Mouse (Mus musculus) lung, postnatal 0 days (tissue): ENCODE results near the gene Slc7a4. TPM values are rescaled to one million over a fixed set of nuclear protein-coding genes. Genes with fewer than 3 reads are reported as not detected.
"Not testable (repeated sequence)": the region's sequence is repeated elsewhere in the genome, so short reads cannot be mapped to it uniquely, and the experiment has no call there.

Experiments
- ATAC-seq: fragments of 200-750 bp; cut with Nextera tagmentation; 2 replicates; pipeline ENCODE4 v1.8.0; 2017; ENCODE audit warnings: moderate library complexity
- DNase-seq: peaks from one replicate; pipeline ENCODE4 v3.0.0-alpha.2; 2016; ENCODE audit warnings: low spot score
- H3K27ac ChIP-seq: fragments of 300-500 bp; sonication (generic); 2 replicates; pipeline ENCODE4 v1.5.1; 2014; ENCODE audit warnings: antibody characterized with exemption, mild to moderate bottlenecking, low read length, mixed read lengths
- H3K27me3 ChIP-seq: fragments of 300-500 bp; sonication (generic); replicated peaks from 2 replicates; pipeline ENCODE4 v1.6.1; 2014; ENCODE audit warnings: low read length, mixed read lengths; ENCODE audit not compliant: insufficient read depth
- H3K36me3 ChIP-seq: fragments of 300-500 bp; sonication (generic); 2 replicates; pipeline ENCODE4 v1.6.1; 2014; ENCODE audit warnings: low read length, mixed read lengths; ENCODE audit not compliant: insufficient read depth
- H3K4me1 ChIP-seq: fragments of 300-500 bp; sonication (generic); 2 replicates; pipeline ENCODE4 v1.6.1; 2014; ENCODE audit warnings: antibody characterized with exemption, low read depth, low read length, mixed read lengths; ENCODE audit not compliant: insufficient read depth
- H3K4me2 ChIP-seq: fragments of 300-500 bp; sonication (generic); replicated peaks from 2 replicates; pipeline ENCODE4 v1.6.1; 2014; ENCODE audit warnings: low read depth, mild to moderate bottlenecking, low read length, moderate library complexity, mixed read lengths
- H3K4me3 ChIP-seq: fragments of 300-500 bp; sonication (generic); 2 replicates; pipeline ENCODE4 v1.5.1; 2014; ENCODE audit warnings: low read depth, low read length
- H3K9ac ChIP-seq: fragments of 300-500 bp; sonication (generic); replicated peaks from 2 replicates; pipeline ENCODE4 v1.6.1; 2014; ENCODE audit warnings: low read depth, mild to moderate bottlenecking
- H3K9me3 ChIP-seq: fragments of 300-500 bp; sonication (generic); 2 replicates; pipeline ENCODE4 v1.6.1; 2016; ENCODE audit warnings: low read length, mixed read lengths
- CTCF ChIP-seq: IDR thresholded peaks from 2 replicates; pipeline ENCODE4 v1.5.1; 2016; ENCODE audit warnings: antibody characterized with exemption, mild to moderate bottlenecking
- EP300 ChIP-seq: IDR thresholded peaks from 2 replicates; pipeline ENCODE4 v1.6.1; 2016; ENCODE audit warnings: antibody characterized with exemption, mild to moderate bottlenecking, control low read depth
- WGBS: fragments of 180-500 bp; shearing (Covaris S2); extraction: QIAGEN DNeasy Blood & Tissue Kit; methylation state at CpG from one replicate; pipeline ENCODE4 v1.1.7; 2014; 5-methylcytosine and 5-hydroxymethylcytosine counted together
- polyA plus RNA-seq: library from polyadenylated mRNA; unstranded; fragments of >200 nt; fragmentation: Nextera tagmentation; extraction: Ambion mirVana; gene quantifications from 2 replicates; pipeline ENCODE4 v1.2.1, GENCODE M21; 2015

Slc7a4 gene
- polyA plus RNA-seq, 1 experiment from 2014 or later: 14.5 TPM

DNA sequence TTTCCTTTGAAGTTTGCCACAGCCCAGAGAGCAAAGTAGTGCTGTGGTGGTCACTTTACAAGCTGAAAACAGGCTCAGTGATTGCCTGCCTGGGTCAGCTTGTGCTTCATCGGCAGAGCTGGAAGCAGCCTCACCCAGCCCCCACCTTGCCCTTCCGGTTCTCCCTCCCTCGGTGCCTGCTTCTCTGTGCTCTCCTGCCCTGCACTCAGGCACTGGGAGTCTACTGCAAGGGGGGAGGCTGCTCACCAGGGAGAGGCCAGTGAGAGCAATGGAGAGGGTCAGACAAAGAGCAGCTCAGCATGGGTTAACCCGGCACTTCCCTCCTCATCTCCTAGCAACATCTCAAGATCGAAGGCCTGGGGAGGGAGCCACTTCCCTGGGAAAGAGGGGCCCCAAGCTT is 24.2 kb downstream of the Slc7a4 start:
- Histone ChIP-seq H3K4me2 (peak overlapping the region; percentile 19; the same call in 1 of the 2 replicates), H3K9me3 (no peaks in the 10 kb centered on the region), H3K27me3 (0 out of 2 replicates have a peak, but pooled peaks cover 4% of the 10 kb centered on the region), H3K4me1 (peaks cover 4% of the 10 kb centered on the region; the same call in 1 of the 2 replicates), H3K4me3 (no peak overlapping the region), H3K36me3 (no peaks in the 10 kb centered on the region), H3K27ac (no peak overlapping the region), H3K9ac (no peak overlapping the region)
- 0% methylated on average over 5 of the region's 5 CpGs for WGBS
- TF ChIP-seq EP300 (no peak), CTCF (no peak)
- peak; percentile 47 for DNase-seq
- ATAC-seq: no peak

DNA sequence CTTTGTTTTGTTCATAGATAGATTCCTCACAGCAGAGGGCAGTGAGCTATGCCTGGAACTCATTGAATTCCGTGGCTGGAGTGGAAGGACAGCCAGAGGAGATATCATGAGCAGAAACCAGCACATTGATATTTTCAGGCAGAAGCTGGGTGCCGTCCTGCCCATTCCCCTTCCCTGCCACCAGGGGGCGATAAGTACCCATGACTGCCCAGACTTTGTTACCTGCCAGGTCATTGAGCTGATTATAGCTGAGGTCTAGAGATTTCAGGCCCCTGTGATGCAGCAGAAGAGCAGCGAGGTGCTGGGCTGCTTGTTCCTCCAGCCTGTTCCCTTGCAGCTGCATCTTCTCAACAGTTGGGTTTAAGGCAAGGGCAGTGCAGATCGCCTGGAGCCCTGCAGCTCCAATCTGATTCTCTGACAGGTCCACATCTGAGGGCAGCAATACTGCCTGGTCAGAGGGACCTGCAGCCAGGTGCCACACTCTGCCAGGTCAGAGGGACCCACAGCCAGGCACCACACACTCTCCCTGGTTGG is 25.0 kb downstream of the Slc7a4 start:
- Histone ChIP-seq H3K36me3 (no peaks in the 10 kb centered on the region), H3K4me3 (no peak overlapping the region), H3K27ac (no peak overlapping the region), H3K27me3 (0 out of 2 replicates have a peak, but pooled peaks cover 4% of the 10 kb centered on the region), H3K9me3 (no peaks in the 10 kb centered on the region), H3K9ac (no peak overlapping the region), H3K4me2 (peak overlapping the region; percentile 19), H3K4me1 (peaks cover 4% of the 10 kb centered on the region; the same call in 1 of the 2 replicates)
- no peak for ATAC-seq
- WGBS: 4% methylated on average over 5 of the region's 5 CpGs
- TF ChIP-seq EP300: no peak
- peak; percentile 99 for TF ChIP-seq CTCF
- peak; percentile 79 for DNase-seq

DNA sequence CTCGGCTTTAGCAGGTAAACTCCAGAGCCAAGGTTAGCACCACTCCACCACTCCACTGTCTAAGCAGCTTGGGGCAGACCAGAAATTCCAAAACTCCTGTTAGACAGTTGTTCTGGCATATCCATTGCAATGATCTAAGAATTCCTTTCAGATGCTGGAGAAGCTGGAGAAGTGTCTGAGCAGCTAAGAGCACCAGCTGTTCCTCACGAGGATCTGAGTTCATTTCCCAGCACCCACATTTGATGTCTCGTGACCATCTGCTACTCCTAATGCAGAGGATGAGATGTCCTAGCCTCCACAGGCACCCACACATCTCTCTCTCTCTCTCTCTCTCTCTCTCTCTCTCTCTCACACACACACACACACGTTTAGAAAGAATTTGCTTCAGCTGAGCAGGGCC is 26.1 kb downstream of the Slc7a4 start:
- Histone ChIP-seq H3K4me2 (no peak overlapping the region), H3K9ac (no peak overlapping the region), H3K4me1 (peaks cover 4% of the 10 kb centered on the region; the same call in 1 of the 2 replicates), H3K27me3 (no peaks in the 10 kb centered on the region), H3K36me3 (no peaks in the 10 kb centered on the region), H3K9me3 (no peaks in the 10 kb centered on the region), H3K27ac (no peak overlapping the region), H3K4me3 (no peak overlapping the region)
- no peak for ATAC-seq
- WGBS: 55% methylated on average over 4 of the region's 4 CpGs
- no peak for TF ChIP-seq EP300
- no peak for TF ChIP-seq CTCF
- DNase-seq: no peak

DNA sequence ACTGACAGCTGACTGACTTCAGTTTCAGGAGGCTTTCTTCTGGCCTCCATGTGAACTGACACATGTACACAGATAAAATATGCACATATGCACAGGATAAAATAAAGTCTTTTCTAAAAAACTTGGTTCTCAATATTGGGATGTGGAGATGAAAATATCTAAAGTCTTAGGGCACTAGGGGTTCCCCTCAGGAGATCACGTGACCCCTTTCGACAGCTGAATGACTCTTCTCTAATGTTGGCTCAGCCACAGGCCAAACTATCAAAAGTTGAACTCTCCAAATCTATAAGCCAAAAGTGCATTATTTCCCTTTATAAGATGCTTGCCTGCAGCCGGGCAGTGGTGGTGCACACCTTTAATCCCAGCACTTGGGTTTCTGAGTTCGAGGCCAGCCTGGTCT is 26.8 kb downstream of the Slc7a4 start:
- TF ChIP-seq CTCF (no peak), EP300 (no peak)
- no peak overlapping the region for H3K4me3 ChIP-seq
- H3K27ac ChIP-seq: no peak overlapping the region
- H3K4me2 ChIP-seq: no peak overlapping the region
- DNase-seq (no peak), ATAC-seq (no peak)
- no peaks in the 10 kb centered on the region for H3K4me1 ChIP-seq
- 83% methylated on average over 4 of the region's 4 CpGs for WGBS
- H3K9ac ChIP-seq: no peak overlapping the region
- no peaks in the 10 kb centered on the region for H3K36me3 ChIP-seq
- H3K27me3 ChIP-seq: no peaks in the 10 kb centered on the region
- H3K9me3 ChIP-seq: no peaks in the 10 kb centered on the region

DNA sequence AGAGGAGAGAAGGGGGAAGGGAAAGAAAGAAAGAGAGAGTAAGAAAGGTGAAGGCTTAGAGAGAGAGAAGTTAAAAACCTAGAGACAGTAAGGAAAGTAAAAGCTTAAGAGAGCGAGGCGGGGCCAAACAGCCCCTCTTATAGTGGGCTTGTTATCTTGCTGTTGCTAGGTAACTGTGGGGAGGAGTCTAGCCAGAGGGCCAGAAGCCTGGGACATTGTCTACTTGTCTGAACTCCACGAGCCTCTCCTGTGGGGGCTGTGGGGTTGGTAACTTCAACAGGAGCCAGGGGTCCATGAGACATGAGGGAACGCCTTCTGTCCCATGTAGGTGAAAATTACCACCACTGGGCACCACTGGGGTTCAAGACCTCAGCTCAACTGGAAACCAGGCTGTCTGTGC is 28.3 kb downstream of the Slc7a4 start:
- peak overlapping the region; percentile 46 for H3K4me2 ChIP-seq
- not testable (repeated sequence) for H3K9me3 ChIP-seq, H3K4me3 ChIP-seq, H3K9ac ChIP-seq, H3K4me1 ChIP-seq, H3K27me3 ChIP-seq, H3K36me3 ChIP-seq
- WGBS: 19% methylated on average over 4 of the region's 4 CpGs
- ATAC-seq (peak; percentile 32; the same call in 1 of the 2 replicates), DNase-seq (peak; percentile 41)
- peak overlapping the region; percentile 16; the same call in 1 of the 2 replicates for H3K27ac ChIP-seq

DNA sequence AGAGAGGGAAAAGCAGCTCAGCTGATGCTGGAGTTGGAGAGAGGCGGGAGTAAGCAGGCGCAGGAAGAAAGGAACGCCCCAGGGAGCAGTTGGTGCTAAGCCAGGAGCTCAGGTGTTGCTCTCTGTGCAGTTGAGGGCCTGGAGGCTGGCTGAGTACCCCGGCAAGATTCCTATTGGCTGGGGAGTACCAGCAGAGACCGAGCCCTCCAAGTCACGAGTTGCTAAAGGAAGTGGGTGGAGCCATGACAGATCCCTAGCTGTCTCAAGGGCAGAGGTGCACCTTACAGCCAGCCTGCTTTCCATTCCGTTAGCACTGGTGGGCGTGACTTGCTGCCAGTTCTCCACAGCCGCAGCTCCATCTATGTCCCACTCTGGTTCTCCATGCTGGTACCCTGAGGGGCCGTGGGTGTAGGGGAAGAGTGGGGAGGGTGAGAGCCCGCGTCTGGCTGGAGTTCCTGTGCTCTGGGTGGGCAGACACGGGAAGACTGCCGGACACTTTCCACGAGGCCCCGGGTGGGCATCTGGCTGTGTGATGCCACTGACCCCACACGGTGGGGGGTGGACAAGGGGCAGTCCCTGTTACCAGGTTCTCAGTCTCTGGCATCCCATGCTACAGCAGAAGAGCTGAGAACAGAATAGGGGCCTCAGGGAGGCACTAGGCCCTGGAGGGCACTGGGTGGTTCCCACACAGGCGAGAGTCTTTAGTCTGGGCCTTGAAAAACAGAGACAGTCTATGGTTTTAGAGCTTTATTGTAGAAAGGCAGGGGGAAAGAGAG is 28.9 kb downstream of the Slc7a4 start:
- Histone ChIP-seq H3K4me1 (no peaks in the 10 kb centered on the region), H3K4me2 (peak overlapping the region; percentile 46), H3K9me3 (no peaks in the 10 kb centered on the region), H3K36me3 (no peaks in the 10 kb centered on the region), H3K9ac (no peak overlapping the region), H3K27me3 (no peaks in the 10 kb centered on the region), H3K4me3 (no peak overlapping the region), H3K27ac (no peak overlapping the region; the same call in 1 of the 2 replicates)
- WGBS: 7% methylated on average over 18 of the region's 18 CpGs
- peak; percentile 99 for ATAC-seq
- peak; percentile 98 for DNase-seq
- TF ChIP-seq CTCF (no peak), EP300 (no peak)
